Mouse (Mus musculus) stomach, embryonic 15.5 days (tissue): ENCODE results near the gene Prkch. TPM values are rescaled to one million over a fixed set of nuclear protein-coding genes. Genes with fewer than 3 reads are reported as not detected.

Source experiments
- ATAC-seq: fragments of 200-750 bp; cut with Nextera tagmentation; 2 replicates; pipeline ENCODE4 v1.8.0; 2017; ENCODE audit warnings: low read depth, moderate number of reproducible peaks, moderate TSS enrichment; ENCODE audit not compliant: insufficient read depth, low FRiP score
- H3K27ac ChIP-seq: fragments of 300-500 bp; sonication (generic); 2 replicates; pipeline ENCODE4 v1.5.1; 2015; ENCODE audit warnings: mild to moderate bottlenecking, inconsistent platforms
- H3K27me3 ChIP-seq: fragments of 300-500 bp; sonication (generic); replicated peaks from 2 replicates; pipeline ENCODE4 v1.6.1; 2015; ENCODE audit warnings: inconsistent platforms
- H3K36me3 ChIP-seq: fragments of 300-500 bp; sonication (generic); 2 replicates; pipeline ENCODE4 v1.6.1; 2015; ENCODE audit warnings: inconsistent platforms
- H3K4me1 ChIP-seq: fragments of 300-500 bp; sonication (generic); 2 replicates; pipeline ENCODE4 v1.6.1; 2015; ENCODE audit warnings: inconsistent platforms
- H3K4me2 ChIP-seq: fragments of 300-500 bp; sonication (generic); 2 replicates; pipeline ENCODE4 v1.6.1; 2015; ENCODE audit warnings: mild to moderate bottlenecking, inconsistent platforms
- H3K4me3 ChIP-seq: fragments of 300-500 bp; sonication (generic); replicated peaks from 2 replicates; pipeline ENCODE4 v1.5.1; 2015; ENCODE audit warnings: inconsistent platforms
- H3K9ac ChIP-seq: fragments of 300-500 bp; sonication (generic); 2 replicates; pipeline ENCODE4 v1.6.1; 2015; ENCODE audit warnings: inconsistent platforms
- H3K9me3 ChIP-seq: fragments of 300-500 bp; sonication (generic); 2 replicates; pipeline ENCODE4 v1.6.1; 2016; ENCODE audit warnings: inconsistent platforms
- WGBS: fragments of 180-500 bp; shearing (Covaris S2); methylation state at CpG from one replicate; pipeline ENCODE4 v1.1.7; 2015; 5-methylcytosine and 5-hydroxymethylcytosine counted together
- polyA plus RNA-seq: library from polyadenylated mRNA; unstranded; fragments of >200 nt; fragmentation: Nextera tagmentation; extraction: Ambion mirVana; gene quantifications from 2 replicates; pipeline ENCODE4 v1.2.1, GENCODE M21; 2015

Gene Prkch
- polyA plus RNA-seq, 1 experiment from 2014 or later, result 11.9 TPM

DNA sequence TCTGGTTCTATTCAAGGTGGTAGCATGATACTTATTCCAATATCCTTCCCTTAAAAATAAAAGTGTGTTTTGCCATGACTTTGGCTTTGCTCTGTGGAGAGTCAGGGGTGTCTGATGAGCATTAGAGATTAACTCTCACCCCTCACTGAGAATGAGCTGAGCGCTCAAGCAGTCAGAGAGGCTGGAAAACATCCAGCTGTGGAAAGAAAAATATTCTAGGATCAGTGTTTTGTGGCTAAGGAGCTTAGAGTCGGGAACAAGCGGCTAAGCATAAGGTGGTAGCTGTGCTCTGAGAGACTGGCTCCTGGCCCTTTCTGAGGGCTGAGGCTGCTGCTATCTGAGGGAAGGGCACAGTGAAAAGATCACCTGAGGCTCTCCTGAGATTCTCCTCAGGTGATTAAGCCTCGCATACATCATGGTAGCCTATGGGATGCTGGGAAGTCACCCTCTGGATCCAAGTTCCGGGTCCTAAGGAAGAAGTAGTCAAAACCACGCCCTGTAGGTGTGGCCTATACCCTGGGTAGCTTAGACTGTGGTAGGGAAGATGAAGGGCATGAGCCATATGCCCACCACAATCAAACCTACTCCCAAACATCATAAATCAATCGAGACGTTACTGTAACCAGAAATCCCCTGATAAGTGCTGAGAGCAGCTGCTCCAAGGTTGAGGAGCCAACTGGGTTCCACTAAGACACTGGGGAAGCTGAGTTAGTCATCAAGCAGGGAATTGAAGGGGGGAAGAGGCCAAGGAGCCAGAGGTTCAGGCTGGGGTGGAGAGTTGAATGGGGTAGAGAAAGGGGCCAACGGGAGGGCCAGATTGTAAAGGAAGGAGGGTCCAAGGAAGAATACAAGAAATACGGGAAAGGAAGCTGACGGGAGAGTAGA is 228.7 kb downstream of the Prkch start:
- no peak for ATAC-seq
- H3K27ac ChIP-seq, result peak overlapping the region; percentile 31; the same call in 1 of the 2 replicates

GRCm38 (mm10) chr12:73814056-73814735 is 229.6 kb downstream of the Prkch start:
- WGBS, result 86% methylated on average over 5 of the region's 5 CpGs
- Histone ChIP-seq H3K9ac (no peak overlapping the region), H3K4me1 (peaks cover 24% of the 10 kb centered on the region)

More for the DNA sequence above, 228.7 kb downstream of the Prkch start:
- no peaks in the 10 kb centered on the region for H3K27me3 ChIP-seq
- 0 out of 2 replicates have a peak overlapping the region, but pooled peaks have one; percentile 4 for H3K4me2 ChIP-seq
- H3K36me3 ChIP-seq, result no peaks in the 10 kb centered on the region
- H3K9ac ChIP-seq, result no peak overlapping the region
- peaks cover 24% of the 10 kb centered on the region for H3K4me1 ChIP-seq
- no peak overlapping the region for H3K4me3 ChIP-seq
- WGBS, result 52% methylated on average over 11 of the region's 11 CpGs
- no peaks in the 10 kb centered on the region for H3K9me3 ChIP-seq

GRCm38 (mm10) chr12:73814897-73815296 is 230.3 kb downstream of the Prkch start:
- no peak for ATAC-seq
- H3K9me3 ChIP-seq, result no peaks in the 10 kb centered on the region
- peaks cover 19% of the 10 kb centered on the region for H3K4me1 ChIP-seq
- H3K27ac ChIP-seq, result no peak overlapping the region
- no peak overlapping the region for H3K4me3 ChIP-seq
- no peak overlapping the region for H3K4me2 ChIP-seq
- no peak overlapping the region for H3K9ac ChIP-seq
- 77% methylated on average over 2 of the region's 2 CpGs for WGBS
- no peaks in the 10 kb centered on the region for H3K36me3 ChIP-seq
- no peaks in the 10 kb centered on the region for H3K27me3 ChIP-seq

More at GRCm38 (mm10) chr12:73814056-73814735, 229.6 kb downstream of the Prkch start:
- no peaks in the 10 kb centered on the region for H3K27me3 ChIP-seq
- ATAC-seq, result no peak
- no peaks in the 10 kb centered on the region for H3K9me3 ChIP-seq
- no peak overlapping the region for H3K27ac ChIP-seq
- no peak overlapping the region for H3K4me2 ChIP-seq
- H3K4me3 ChIP-seq, result no peak overlapping the region
- no peaks in the 10 kb centered on the region for H3K36me3 ChIP-seq

- H3K36me3 ChIP-seq, result no peaks in the 10 kb centered on the region
- no peak overlapping the region for H3K4me2 ChIP-seq
- H3K27ac ChIP-seq, result no peak overlapping the region
- 81% methylated on average over 4 of the region's 4 CpGs for WGBS
- no peaks in the 10 kb centered on the region for H3K27me3 ChIP-seq
- H3K9ac ChIP-seq, result no peak overlapping the region
- no peaks in the 10 kb centered on the region for H3K9me3 ChIP-seq
- no peak overlapping the region for H3K4me3 ChIP-seq
- ATAC-seq, result no peak
- peaks cover 14% of the 10 kb centered on the region for H3K4me1 ChIP-seq
Measured at GRCm38 (mm10) chr12:73815463-73815862, 230.9 kb downstream of the Prkch start.

- no peak for ATAC-seq
- peaks cover 13% of the 10 kb centered on the region; the same call in 1 of the 2 replicates for H3K4me1 ChIP-seq
- H3K4me3 ChIP-seq, result no peak overlapping the region
- no peaks in the 10 kb centered on the region for H3K9me3 ChIP-seq
- H3K9ac ChIP-seq, result no peak overlapping the region
- no peak overlapping the region for H3K4me2 ChIP-seq
- no peak overlapping the region for H3K27ac ChIP-seq
- 59% methylated on average over 2 of the region's 2 CpGs for whole genome bisulfite sequencing
- no peaks in the 10 kb centered on the region for H3K27me3 ChIP-seq
- H3K36me3 ChIP-seq, result no peaks in the 10 kb centered on the region
Measured at GRCm38 (mm10) chr12:73815892-73816291, 231.3 kb downstream of the Prkch start.

- 76% methylated on average over 1 of the region's 1 CpGs for WGBS
Measured at GRCm38 (mm10) chr12:73816866-73817265, 232.3 kb downstream of the Prkch start.

GRCm38 (mm10) chr12:73818801-73819200 is 234.2 kb downstream of the Prkch start:
- ATAC-seq, result no peak
- no peak overlapping the region for H3K9ac ChIP-seq
- H3K4me2 ChIP-seq, result no peak overlapping the region
- no peaks in the 10 kb centered on the region for H3K36me3 ChIP-seq
- WGBS, result 33% methylated on average over 1 of the region's 1 CpGs
- H3K4me3 ChIP-seq, result no peak overlapping the region
- H3K9me3 ChIP-seq, result no peaks in the 10 kb centered on the region
- no peaks in the 10 kb centered on the region; the same call in 1 of the 2 replicates for H3K4me1 ChIP-seq
- no peaks in the 10 kb centered on the region for H3K27me3 ChIP-seq
- H3K27ac ChIP-seq, result no peak overlapping the region

More at GRCm38 (mm10) chr12:73816866-73817265, 232.3 kb downstream of the Prkch start:
- no peaks in the 10 kb centered on the region for H3K9me3 ChIP-seq
- no peak overlapping the region for H3K4me2 ChIP-seq
- no peaks in the 10 kb centered on the region for H3K27me3 ChIP-seq
- no peak overlapping the region for H3K27ac ChIP-seq
- no peak overlapping the region for H3K4me3 ChIP-seq
- H3K36me3 ChIP-seq, result no peaks in the 10 kb centered on the region
- H3K4me1 ChIP-seq, result peaks cover 9% of the 10 kb centered on the region; the same call in 1 of the 2 replicates
- no peak for ATAC-seq
- H3K9ac ChIP-seq, result no peak overlapping the region

DNA sequence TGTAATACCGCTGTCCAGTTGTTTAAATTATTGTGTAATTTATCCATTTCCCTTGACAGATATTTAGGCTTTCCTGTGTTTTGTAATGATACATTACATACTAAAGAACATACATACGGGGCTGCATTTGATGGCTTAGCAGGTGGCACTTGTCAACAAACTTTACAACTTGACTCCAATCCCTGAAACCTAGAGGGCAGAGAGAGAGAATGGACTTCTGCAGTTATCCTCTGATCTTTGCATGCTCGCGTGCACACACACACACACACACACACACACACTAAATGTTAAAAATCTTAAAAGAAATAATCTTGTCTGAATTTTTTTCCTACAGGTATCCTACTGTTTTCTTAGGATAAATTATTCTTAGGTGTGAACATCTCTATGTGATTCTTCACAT is 236.6 kb downstream of the Prkch start:
- 47% methylated on average over 4 of the region's 4 CpGs for WGBS
- no peaks in the 10 kb centered on the region for H3K36me3 ChIP-seq
- H3K27me3 ChIP-seq, result no peaks in the 10 kb centered on the region
- H3K9ac ChIP-seq, result no peak overlapping the region
- no peak overlapping the region for H3K27ac ChIP-seq
- ATAC-seq, result no peak
- H3K9me3 ChIP-seq, result no peaks in the 10 kb centered on the region
- H3K4me3 ChIP-seq, result no peak overlapping the region
- H3K4me1 ChIP-seq, result no peaks in the 10 kb centered on the region
- no peak overlapping the region for H3K4me2 ChIP-seq

DNA sequence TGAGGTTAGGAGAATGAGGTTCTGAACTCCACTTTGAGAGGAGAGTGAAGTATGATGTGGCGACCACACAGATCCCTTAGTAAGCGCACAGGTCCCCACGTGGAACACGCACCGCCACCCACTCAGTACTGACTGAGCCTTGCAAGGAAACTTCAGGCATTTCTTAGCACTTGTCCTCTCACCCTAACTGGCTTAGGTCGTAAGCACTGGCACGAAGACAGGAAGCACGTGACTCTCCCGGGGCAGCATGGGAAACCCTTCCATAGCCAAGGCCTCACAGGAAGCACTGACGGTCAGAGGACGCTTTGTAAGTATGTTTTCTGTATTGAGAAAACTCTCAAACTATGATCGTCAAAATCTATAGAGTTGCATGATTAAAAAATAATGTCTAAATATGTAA is 237.7 kb downstream of the Prkch start:
- Histone ChIP-seq H3K4me3 (no peak overlapping the region), H3K27ac (no peak overlapping the region), H3K4me1 (no peaks in the 10 kb centered on the region), H3K9ac (no peak overlapping the region), H3K27me3 (no peaks in the 10 kb centered on the region), H3K9me3 (no peaks in the 10 kb centered on the region), H3K36me3 (no peaks in the 10 kb centered on the region), H3K4me2 (no peak overlapping the region)
- WGBS, result 87% methylated on average over 12 of the region's 12 CpGs
- ATAC-seq, result no peak

DNA sequence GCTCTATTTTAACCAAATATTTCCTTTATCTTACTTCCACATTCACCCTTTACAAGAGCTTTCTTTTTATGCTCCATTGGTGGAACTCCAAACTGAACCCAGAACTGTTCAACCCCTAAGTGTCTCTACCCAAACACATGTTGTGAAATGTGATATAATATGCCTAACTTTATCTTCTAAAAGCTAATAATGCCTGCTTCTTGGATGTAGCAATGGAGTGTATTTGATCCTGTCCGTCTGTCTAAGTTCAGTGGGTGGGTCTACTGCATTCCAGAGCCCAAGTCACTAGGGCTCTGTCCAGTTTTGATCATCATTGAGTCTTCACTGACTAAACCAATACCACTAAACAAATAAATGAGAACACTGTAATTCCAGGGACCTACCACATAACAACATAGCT is 240.2 kb downstream of the Prkch start:
- Histone ChIP-seq H3K4me2 (no peak overlapping the region), H3K27ac (no peak overlapping the region), H3K9me3 (no peaks in the 10 kb centered on the region), H3K27me3 (no peaks in the 10 kb centered on the region), H3K9ac (no peak overlapping the region), H3K36me3 (no peaks in the 10 kb centered on the region), H3K4me3 (no peak overlapping the region), H3K4me1 (no peaks in the 10 kb centered on the region)
- no peak for ATAC-seq
- 72% methylated on average over 1 of the region's 1 CpGs for WGBS
